Mouse (Mus musculus) adrenal gland, postnatal 36 days (tissue): Measurements from ENCODE around the gene Rps6kc1. TPM values are rescaled to one million over a fixed set of nuclear protein-coding genes. Genes with fewer than 3 reads are reported as not detected.

ENCODE experiments used
- DNase-seq, 2 experiments: peaks; one replicate each; pipeline ENCODE4 v3.0.0; 2021; ENCODE audit warnings: mixed read lengths in 1 of 2
- total RNA-seq, 2 experiments: library from RNA; stranded (reverse); gene quantifications; 2 replicates each; pipeline ENCODE4 v1.2.3; 2021

The Rps6kc1 gene
- total RNA-seq, 2 experiments from 2014 or later: 27.8 to 31.0 TPM

DNA sequence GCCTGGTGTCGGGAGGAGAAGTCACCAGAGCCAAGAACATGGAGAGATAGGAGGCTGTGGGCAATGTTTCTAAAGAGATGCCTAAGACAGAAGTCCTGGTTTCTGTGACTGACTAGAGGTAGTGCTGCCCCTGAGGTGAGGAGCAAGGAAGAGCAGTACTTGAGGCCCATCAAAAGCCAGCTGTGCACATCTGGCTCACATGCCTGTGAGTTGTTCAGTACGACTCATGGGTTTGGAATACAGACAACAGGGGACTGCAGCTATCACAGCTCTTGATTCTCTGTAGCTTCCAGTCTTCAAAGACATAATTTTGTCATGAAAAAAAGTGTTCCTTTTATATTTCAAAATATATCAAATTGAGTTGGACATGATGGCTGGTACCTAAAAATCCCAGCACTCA, 10.5 kb downstream of the Rps6kc1 start:
- DNase-seq: no peak

DNA sequence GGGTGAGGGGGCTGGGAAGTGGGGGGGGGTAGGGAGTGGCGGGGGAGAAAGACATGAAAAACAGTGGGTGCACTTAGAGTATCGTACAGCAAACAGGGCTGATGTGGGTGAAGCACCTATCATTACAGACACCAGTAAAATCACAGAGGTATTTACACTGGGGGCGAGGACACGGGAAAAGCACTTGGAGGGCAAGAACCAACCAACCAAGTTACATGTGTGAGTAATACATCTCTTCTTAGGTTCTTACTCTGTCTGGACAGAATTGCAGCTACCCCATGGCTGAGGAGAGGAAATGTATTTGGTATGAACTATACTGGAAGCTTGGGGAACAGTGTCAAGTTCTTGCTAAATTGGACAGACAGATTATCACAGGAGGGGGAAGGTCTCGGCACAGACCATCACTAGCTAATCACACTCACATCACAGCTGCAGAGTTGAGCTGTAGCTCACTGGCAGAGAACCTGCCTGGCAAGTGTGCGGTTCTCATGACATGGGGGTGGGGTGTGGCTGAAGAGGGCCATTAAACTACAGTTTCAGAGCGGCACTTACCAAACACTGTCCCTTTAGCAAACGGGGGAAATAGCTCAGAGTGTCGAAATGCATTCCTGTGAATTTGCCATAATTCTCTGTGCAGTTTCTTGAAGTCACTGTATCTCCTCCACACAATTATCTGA, 12.5 kb downstream of the Rps6kc1 start:
- no peak for DNase-seq

DNA sequence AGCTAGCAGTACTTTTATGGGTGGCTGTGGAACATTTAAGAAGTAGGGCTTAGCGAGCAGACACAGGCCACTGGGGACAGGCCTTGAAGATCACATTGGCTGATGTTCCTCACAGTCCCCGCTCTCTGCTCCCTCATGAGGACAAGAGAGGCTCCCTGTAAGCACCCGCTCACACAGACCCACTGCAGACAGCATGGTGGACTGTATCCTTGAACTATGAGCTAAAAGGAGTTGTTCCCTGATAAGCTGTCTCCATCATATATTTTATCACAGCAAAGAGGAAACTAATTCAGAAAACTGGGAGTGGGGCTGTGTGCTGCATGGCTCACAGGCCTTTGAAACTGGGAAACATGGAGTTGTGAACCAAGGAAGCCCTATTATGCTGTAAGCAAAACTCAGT, 13.4 kb downstream of the Rps6kc1 start:
- no peak for DNase-seq

GRCm38 (mm10) chr1:190893559-190894167, 17.9 kb downstream of the Rps6kc1 start:
- DNase-seq: no peak

GRCm38 (mm10) chr1:190888646-190889045, 22.9 kb downstream of the Rps6kc1 start:
- no peak for DNase-seq

DNA sequence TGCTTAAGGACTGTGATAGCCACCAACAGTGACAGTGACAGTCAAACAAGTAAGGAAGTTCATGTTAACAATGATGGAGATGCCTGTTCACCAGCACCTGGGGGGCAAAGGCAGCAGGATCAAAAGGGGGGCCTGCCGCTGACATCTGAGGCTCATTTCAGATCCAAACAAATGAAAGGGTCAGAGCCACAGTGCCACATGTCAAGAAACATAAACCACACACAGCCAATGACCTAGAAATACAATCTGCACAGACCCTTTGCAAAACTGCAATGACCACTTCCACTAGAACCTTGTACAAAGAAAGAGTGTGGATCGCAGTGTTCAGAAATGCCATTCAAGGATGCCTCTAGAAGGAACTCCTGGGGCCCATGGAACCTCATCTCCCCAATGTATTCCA, 23.5 kb downstream of the Rps6kc1 start:
- no peak for DNase-seq

DNA sequence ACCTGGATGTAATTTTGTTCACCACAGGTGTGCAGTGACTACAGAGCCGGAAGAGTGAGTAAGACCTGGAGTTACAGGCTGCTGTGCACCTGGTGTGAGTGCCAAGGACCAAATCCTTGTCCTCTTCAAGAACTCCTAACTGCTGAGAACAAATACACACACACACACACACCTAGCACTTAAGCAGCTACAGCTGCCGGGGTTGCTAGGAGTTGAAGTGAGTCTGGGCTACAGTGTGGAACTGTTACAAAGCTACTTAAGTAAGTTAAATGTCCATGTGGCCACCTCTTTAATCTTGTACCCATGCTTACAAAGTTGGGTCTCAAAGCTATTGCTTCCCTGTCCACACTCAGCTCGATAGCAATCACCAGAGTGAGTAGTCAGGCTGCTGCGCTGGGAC, 25.6 kb downstream of the Rps6kc1 start:
- DNase-seq: no peak

- peak; percentile 46 to 67 for DNase-seq
Observed at GRCm38 (mm10) chr1:190881422-190881821, 30.1 kb downstream of the Rps6kc1 start.

GRCm38 (mm10) chr1:190880638-190881037, 30.9 kb downstream of the Rps6kc1 start:
- DNase-seq: no peak

GRCm38 (mm10) chr1:190875751-190876150, 35.8 kb downstream of the Rps6kc1 start:
- no peak for DNase-seq

DNA sequence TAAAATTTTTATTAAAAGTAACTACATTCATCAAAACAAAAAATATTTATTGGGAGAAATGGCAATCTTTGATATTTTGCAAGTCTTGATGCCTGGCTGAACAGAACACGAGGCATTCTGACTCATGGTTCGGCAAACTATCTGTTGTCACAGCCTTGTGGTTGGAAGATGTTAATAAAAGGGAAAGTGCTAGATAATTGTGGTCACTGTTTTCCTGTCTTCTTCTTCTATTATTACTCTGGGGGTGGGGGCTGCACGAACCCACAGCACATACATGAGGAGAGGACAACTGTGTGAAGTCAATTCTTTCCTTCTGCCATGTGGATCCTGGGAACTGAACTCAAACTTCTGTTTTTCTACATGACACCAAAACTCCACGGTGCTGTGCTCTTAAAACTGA, 36.5 kb downstream of the Rps6kc1 start:
- DNase-seq: no peak

DNA sequence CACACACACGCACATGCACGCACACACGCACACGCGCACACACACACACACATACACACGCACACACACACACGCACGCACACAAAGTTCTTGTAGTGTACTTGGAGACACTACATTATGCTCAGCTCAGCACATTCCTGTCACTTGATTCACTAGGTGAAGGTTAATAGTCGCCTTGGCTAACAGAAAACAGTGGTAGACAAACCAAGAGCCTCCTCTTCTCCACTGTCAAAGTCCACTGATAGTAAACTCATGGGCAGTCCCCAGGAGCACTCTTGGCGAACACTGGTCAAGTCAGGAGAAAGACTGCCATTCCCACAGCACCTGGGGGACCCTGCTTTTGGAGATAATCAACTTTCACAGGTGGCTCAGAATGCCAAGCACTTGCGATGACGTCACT, 40.5 kb downstream of the Rps6kc1 start:
- DNase-seq: no peak

GRCm38 (mm10) chr1:190869996-190870395, 41.6 kb downstream of the Rps6kc1 start:
- DNase-seq: no peak

GRCm38 (mm10) chr1:190868790-190869189, 42.8 kb downstream of the Rps6kc1 start:
- DNase-seq: no peak

- DNase-seq: no peak
Observed at GRCm38 (mm10) chr1:190861626-190862025, 49.9 kb downstream of the Rps6kc1 start.

GRCm38 (mm10) chr1:190854465-190854864, 57.1 kb downstream of the Rps6kc1 start:
- DNase-seq: no peak

DNA sequence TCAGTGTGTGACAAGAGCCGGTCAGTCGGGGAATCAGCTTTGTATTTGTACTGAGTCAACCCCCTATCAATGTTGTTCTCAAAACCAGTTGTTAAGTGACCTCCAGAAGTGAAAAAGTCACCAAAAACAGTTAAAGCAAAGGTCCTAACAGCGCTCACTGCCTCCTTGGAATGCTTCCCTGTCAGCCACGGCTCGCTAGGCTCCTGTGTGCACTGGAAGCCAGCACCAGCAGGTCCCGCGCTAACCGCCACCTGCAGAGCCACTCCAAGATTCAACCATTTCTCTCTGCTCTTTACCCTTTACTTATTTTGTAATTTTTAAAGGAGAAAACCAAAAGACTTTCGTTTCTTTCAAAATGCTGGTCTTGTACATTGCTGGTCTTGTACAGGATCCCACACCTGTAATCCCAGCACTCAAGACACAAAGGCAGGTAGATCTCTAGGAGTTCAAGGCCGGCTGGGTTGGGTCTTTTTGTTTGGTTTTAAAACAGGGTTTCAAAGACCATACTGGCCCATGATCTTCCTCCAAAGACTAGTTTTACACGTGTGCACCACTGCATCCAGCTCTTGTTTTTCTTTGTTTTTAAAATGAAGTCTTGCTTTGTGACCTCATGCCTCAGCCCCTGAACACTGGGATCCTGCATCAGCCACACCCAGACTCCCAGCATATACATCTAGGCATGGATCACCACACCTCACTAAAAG, 62.3 kb downstream of the Rps6kc1 start:
- no peak for DNase-seq

- DNase-seq: no peak
Observed at GRCm38 (mm10) chr1:190848676-190849075, 62.9 kb downstream of the Rps6kc1 start.

- no peak for DNase-seq
Observed at GRCm38 (mm10) chr1:190846956-190847355, 64.6 kb downstream of the Rps6kc1 start.

DNA sequence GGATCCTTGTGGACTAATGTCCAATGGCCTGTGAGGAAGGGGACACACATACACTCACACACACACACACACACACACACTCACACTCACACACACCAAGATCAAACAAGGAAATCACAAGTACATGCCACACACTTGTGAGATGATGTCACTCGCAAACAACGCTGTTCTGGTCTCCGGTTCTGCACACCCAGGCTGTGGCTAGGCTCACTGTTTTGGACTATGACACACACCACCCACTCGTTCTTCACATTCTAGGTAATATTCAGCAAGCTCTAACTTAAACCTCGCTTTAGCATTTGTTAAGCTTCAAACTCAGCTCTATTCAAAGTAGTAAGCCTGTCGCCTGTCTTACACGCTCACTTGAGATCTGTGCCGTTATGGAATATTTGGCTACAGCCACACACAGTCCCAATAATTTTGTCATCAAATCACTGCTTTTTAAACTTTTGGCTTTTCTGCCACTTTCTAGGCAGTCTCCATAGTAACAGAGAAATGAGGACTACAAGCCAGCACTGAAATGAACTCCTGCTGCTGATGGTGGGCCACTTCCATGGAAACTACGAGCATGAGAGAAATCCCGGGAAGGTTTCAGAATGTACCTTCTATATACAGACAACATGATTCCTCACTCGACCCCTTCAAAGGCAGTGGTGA, 65.4 kb downstream of the Rps6kc1 start:
- DNase-seq: no peak

GRCm38 (mm10) chr1:190845419-190845818, 66.2 kb downstream of the Rps6kc1 start:
- DNase-seq: no peak

DNA sequence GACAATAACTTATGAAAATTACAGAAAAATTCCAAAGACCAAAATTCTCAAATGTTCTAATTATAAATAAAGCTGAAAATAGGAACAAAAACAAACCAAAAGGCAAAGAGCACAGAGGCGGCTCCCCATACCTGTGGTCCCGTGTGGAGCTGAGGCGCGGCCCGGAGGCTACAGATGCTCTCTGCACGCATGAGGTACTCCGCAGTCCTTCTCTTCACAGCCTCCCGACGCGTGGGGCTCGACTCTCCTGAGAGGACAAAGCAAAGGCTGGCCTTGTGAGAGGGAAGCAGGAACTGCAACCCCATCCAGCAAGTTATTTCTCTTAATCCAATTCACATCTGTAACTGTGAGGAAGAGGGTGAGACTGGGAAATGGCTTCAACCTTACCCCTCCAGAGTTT, 67.2 kb downstream of the Rps6kc1 start:
- no peak for DNase-seq

DNA sequence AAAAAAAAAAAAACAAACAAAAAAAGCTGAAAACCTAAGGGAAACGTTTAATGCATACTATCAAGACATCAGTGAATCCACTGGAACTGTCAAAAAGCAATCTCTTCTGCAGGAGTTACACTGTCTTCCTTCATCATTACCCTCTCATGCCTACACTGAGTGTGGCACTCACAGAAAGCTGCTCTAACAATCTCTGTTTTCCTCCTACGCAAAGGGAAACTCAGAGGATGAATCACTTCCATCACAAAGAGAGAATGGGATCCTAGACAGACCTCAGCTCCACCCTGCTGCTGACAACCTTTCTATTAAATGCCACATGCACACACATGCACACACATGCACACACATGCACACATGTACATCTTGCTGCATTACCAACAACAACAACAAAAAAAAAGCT, 75.5 kb downstream of the Rps6kc1 start:
- no peak for DNase-seq
